Mouse (Mus musculus): ENCODE results near the gene Ms4a4b.

DNA sequence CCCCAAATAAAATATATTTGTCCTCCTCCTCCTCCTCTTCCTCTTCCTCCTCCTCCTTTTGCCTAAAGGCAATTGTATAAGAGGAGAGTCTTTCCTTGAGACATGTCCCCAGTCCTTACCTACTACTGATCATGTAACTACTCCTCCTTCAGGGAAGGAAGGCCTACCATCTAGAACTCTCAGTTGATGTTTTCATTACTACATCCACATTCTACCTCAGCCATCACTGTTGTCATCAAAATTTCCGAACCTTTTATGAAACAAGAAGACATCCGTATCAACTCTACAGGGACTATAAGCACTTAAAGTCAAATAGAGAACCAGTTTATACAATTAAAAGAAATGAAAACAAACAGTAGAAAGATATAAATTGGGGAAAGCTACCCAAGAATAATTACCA is 39.3 kb downstream of the Ms4a4b start:
- TF ChIP-seq CTCF (IDR thresholded peaks at IDR 0.05) (no peak), POLR2A (IDR thresholded peaks at IDR 0.05; ENCODE audit: insufficient read depth, low read depth, low read length) (no peak)
